Mouse (Mus musculus): ENCODE measurements around the gene Lbx1. TPM values are rescaled to one million over a fixed set of nuclear protein-coding genes. Genes with fewer than 3 reads are reported as not detected.

Gene Lbx1
- polyA plus RNA-seq, 1 experiment from 2014 or later: not detected

GRCm38 (mm10) chr19:45223413-45224285, 12.0 kb downstream of the Lbx1 start:
- TF ChIP-seq CTCF (IDR thresholded peaks at IDR 0.05; ENCODE audit: low read depth): no peak
- TF ChIP-seq EP300 (IDR thresholded peaks at IDR 0.05; ENCODE audit: low read depth): no peak
- Histone ChIP-seq H3K4me3 (ENCODE audit: low read depth, low read length) (no peak overlapping the region), H3K36me3 (replicated peaks; ENCODE audit: insufficient read depth, low read length) (no peaks in the 10 kb centered on the region), H3K9me3 (ENCODE audit: low read length) (no peaks in the 10 kb centered on the region), H3K9ac (replicated peaks) (no peak overlapping the region), H3K4me2 (ENCODE audit: low read depth, low read length) (no peak overlapping the region), H3K4me1 (ENCODE audit: insufficient read depth) (peaks cover 10% of the 10 kb centered on the region), H3K27me3 (ENCODE audit: insufficient read depth, low read length) (peaks cover 81% of the 10 kb centered on the region), H3K27ac (ENCODE audit: low read depth) (no peak overlapping the region)
- no peak for ATAC-seq
- WGBS (ENCODE audit: insufficient replicate concordance): 4% methylated on average over 49 of the region's 49 CpGs
- DNase-seq: no peak

DNA sequence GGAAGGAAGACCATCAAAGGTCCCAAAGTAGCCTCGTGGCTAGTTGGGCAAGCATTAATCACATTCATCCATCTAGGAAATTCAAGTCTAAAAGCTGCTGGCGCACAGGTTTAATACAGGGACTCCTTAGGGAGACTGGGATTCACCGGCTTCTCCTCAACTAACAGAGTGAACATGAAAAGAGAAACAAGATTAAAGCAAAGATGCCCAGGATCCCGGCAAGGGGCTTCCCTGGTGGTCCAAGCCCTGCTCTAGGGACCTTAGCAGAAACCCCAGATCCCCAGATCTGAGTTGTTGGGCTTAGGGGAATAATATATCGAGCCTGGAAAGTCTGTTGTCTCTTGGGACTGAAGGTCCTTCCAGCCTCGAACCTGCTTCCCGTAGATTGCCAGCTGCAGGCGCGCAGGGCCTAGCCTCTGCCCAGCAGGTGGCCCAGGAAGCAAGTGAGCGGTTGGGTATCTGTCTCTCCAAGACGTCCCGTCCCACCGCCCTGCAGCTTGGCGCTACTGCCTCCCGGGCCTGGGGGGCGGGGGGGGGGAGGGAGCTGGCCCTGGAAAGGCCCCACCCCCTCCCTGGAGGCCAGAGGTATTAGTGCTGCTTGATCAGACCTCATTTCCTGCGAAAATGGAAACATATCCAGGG, 13.3 kb downstream of the Lbx1 start:
- no peak for ATAC-seq
- no peak overlapping the region for H3K9ac ChIP-seq (replicated peaks)
- peak; percentile 33 for TF ChIP-seq CTCF (IDR thresholded peaks at IDR 0.05; ENCODE audit: low read depth)
- TF ChIP-seq EP300 (IDR thresholded peaks at IDR 0.05; ENCODE audit: low read depth): no peak
- peaks cover 76% of the 10 kb centered on the region for H3K27me3 ChIP-seq (ENCODE audit: insufficient read depth, low read length)
- no peaks in the 10 kb centered on the region for H3K36me3 ChIP-seq (replicated peaks; ENCODE audit: insufficient read depth, low read length)
- no peak for DNase-seq
- 6% methylated on average over 16 of the region's 17 CpGs for WGBS (ENCODE audit: insufficient replicate concordance)
- H3K4me2 ChIP-seq (ENCODE audit: low read depth, low read length): no peak overlapping the region
- H3K27ac ChIP-seq (ENCODE audit: low read depth): no peak overlapping the region
- peaks cover 10% of the 10 kb centered on the region for H3K4me1 ChIP-seq (ENCODE audit: insufficient read depth)
- no peaks in the 10 kb centered on the region for H3K9me3 ChIP-seq (ENCODE audit: low read length)
- no peak overlapping the region for H3K4me3 ChIP-seq (ENCODE audit: low read depth, low read length)

DNA sequence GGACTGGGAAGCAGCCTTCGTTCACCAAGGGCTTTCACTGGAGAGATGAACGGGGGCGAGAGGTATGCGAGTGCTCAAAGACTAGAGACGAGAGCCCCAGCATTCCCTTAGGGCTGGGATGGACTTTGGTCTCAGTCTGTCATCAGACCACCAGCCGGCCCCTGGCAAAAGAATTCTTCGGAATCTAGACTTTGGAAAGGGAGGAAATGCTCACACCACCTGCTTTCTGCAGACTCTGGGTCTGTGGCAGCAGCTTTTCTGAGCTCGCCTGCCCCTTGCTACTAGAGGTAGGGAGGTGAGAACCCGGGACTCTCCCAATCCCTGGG, 14.2 kb downstream of the Lbx1 start:
- peaks cover 68% of the 10 kb centered on the region for H3K27me3 ChIP-seq (ENCODE audit: insufficient read depth, low read length)
- no peak overlapping the region for H3K27ac ChIP-seq (ENCODE audit: low read depth)
- 0 out of 2 replicates have a peak, but pooled peaks have one; percentile 13 for ATAC-seq
- WGBS (ENCODE audit: insufficient replicate concordance): 4% methylated on average over 9 of the region's 9 CpGs
- peak overlapping the region; percentile 61 for H3K4me2 ChIP-seq (ENCODE audit: low read depth, low read length)
- no peak for DNase-seq
- TF ChIP-seq CTCF (IDR thresholded peaks at IDR 0.05; ENCODE audit: low read depth) (no peak), EP300 (IDR thresholded peaks at IDR 0.05; ENCODE audit: low read depth) (no peak)
- no peaks in the 10 kb centered on the region for H3K36me3 ChIP-seq (replicated peaks; ENCODE audit: insufficient read depth, low read length)
- peak overlapping the region; percentile 15; the same call in 1 of the 2 replicates for H3K4me3 ChIP-seq (ENCODE audit: low read depth, low read length)
- H3K9ac ChIP-seq (replicated peaks): no peak overlapping the region
- H3K4me1 ChIP-seq (ENCODE audit: insufficient read depth): peaks cover 10% of the 10 kb centered on the region
- no peaks in the 10 kb centered on the region for H3K9me3 ChIP-seq (ENCODE audit: low read length)

DNA sequence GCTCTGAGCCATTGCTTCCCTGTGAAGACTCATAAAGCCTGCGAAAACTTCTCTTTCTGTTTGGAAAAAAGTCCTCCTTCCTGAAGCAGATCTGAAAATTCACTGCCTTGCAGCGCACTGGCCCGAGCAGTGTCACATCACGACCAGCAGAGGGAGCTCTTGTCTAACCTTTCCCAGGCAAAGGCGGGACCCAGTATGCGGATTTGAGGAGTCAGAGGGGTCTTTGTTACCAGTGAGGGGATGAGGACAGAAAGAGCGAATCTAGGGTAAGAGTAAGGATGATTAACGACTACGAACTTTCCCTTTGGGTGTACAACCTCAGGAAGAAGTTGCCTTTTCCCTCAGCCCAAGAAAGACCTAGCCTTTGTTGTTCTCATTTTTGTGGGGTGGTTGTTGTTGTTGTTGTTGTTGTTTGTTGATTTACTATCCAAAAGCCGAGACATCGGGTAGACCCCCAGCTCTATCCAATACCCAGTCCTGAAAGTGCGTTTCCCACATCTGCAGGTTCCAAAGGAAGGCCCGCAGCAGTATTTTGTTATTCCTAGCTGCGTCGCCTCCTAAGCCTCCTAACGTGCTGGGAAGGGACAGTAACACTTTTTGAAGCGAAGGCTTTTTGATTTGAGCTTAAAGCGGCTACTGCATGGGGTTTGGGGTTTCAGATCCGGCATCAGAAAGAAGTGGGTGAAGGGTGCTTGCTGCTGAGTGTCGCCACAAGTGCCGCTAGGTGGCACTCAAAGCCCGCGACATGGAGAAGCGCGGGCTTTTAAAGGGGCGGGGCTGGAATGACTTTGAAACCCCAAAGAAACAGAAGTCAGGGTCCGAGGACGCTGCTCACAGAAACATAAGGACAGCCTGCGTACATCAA, 14.8 kb downstream of the Lbx1 start:
- DNase-seq (peak; percentile 85), ATAC-seq (peak; percentile 71)
- no peaks in the 10 kb centered on the region for H3K9me3 ChIP-seq (ENCODE audit: low read length)
- peak overlapping the region; percentile 15; the same call in 1 of the 2 replicates for H3K4me3 ChIP-seq (ENCODE audit: low read depth, low read length)
- no peak overlapping the region for H3K9ac ChIP-seq (replicated peaks)
- no peak overlapping the region for H3K27ac ChIP-seq (ENCODE audit: low read depth)
- H3K4me2 ChIP-seq (ENCODE audit: low read depth, low read length): peak overlapping the region; percentile 61
- peaks cover 10% of the 10 kb centered on the region for H3K4me1 ChIP-seq (ENCODE audit: insufficient read depth)
- TF ChIP-seq CTCF (IDR thresholded peaks at IDR 0.05; ENCODE audit: low read depth): peak; percentile 94
- no peak for TF ChIP-seq EP300 (IDR thresholded peaks at IDR 0.05; ENCODE audit: low read depth)
- peaks cover 62% of the 10 kb centered on the region for H3K27me3 ChIP-seq (ENCODE audit: insufficient read depth, low read length)
- 1% methylated on average over 29 of the region's 29 CpGs for WGBS (ENCODE audit: insufficient replicate concordance)
- no peaks in the 10 kb centered on the region for H3K36me3 ChIP-seq (replicated peaks; ENCODE audit: insufficient read depth, low read length)

- no peak overlapping the region for H3K27ac ChIP-seq (ENCODE audit: low read depth)
- peaks cover 7% of the 10 kb centered on the region for H3K4me1 ChIP-seq (ENCODE audit: insufficient read depth)
- H3K36me3 ChIP-seq (replicated peaks; ENCODE audit: insufficient read depth, low read length): no peaks in the 10 kb centered on the region
- H3K4me2 ChIP-seq (ENCODE audit: low read depth, low read length): no peak overlapping the region
- H3K9me3 ChIP-seq (ENCODE audit: low read length): no peaks in the 10 kb centered on the region
- no peak overlapping the region for H3K9ac ChIP-seq (replicated peaks)
- TF ChIP-seq EP300 (IDR thresholded peaks at IDR 0.05; ENCODE audit: low read depth) (no peak), CTCF (IDR thresholded peaks at IDR 0.05; ENCODE audit: low read depth) (peak; percentile 77)
- no peak overlapping the region for H3K4me3 ChIP-seq (ENCODE audit: low read depth, low read length)
- ATAC-seq (no peak), DNase-seq (peak; percentile 47)
- WGBS (ENCODE audit: insufficient replicate concordance): 4% methylated on average over 9 of the region's 9 CpGs
- H3K27me3 ChIP-seq (ENCODE audit: insufficient read depth, low read length): peaks cover 16% of the 10 kb centered on the region
Observed at GRCm38 (mm10) chr19:45216240-45216639, 19.4 kb downstream of the Lbx1 start.

- Histone ChIP-seq H3K4me3 (ENCODE audit: low read depth, low read length) (no peak overlapping the region), H3K27me3 (ENCODE audit: insufficient read depth, low read length) (peaks cover 11% of the 10 kb centered on the region), H3K4me1 (ENCODE audit: insufficient read depth) (no peaks in the 10 kb centered on the region), H3K36me3 (replicated peaks; ENCODE audit: insufficient read depth, low read length) (no peaks in the 10 kb centered on the region), H3K4me2 (ENCODE audit: low read depth, low read length) (no peak overlapping the region), H3K9ac (replicated peaks) (no peak overlapping the region), H3K9me3 (ENCODE audit: low read length) (no peaks in the 10 kb centered on the region), H3K27ac (ENCODE audit: low read depth) (no peak overlapping the region)
- 67% methylated on average over 4 of the region's 4 CpGs for WGBS (ENCODE audit: insufficient replicate concordance)
- DNase-seq: no peak
- no peak for ATAC-seq
- TF ChIP-seq CTCF (IDR thresholded peaks at IDR 0.05; ENCODE audit: low read depth): no peak
- no peak for TF ChIP-seq EP300 (IDR thresholded peaks at IDR 0.05; ENCODE audit: low read depth)
Observed at GRCm38 (mm10) chr19:45215431-45215830, 20.2 kb downstream of the Lbx1 start.
